Comparison of ENCODE assay signal across 33 mouse cellular contexts in the genomic region with DNA sequence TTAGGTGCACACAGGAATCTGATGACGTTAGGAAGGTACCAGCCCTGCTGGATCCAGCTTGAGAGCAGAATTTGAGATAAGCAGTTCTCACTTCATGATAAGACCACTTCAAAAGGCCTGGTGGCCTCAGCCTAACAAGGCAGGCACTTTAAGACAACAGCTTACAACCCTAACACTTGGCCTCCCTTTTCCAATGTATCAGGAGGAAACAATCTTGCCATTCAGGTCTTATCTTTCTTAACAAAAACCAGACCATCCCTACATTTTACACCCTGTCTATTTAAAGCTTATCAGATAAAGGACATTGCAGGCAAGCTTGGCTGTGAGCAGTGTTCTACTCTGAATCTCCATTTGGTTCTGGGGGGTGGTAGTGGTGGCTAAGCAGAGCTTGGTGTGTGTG. TPM values are rescaled to one million over a fixed set of nuclear protein-coding genes. Genes with fewer than 3 reads are reported as not detected.
DNase-seq lines count a peak whose midpoint lies in the region; ATAC-seq and TF ChIP-seq lines count a peak whose summit lies in the region.
"Had no signal": no experiment of that assay in that cellular context is flagged by ENCODE, and none has a peak within 500 bp of the region (broad histone marks: within the 10 kb centered on the region; RNA-seq: fewer than 3 reads in every experiment).

No protein-coding gene starts in this region.

- no peak for TF ChIP-seq CTCF in lung, postnatal 0 days (IDR thresholded peaks at IDR 0.05)
- TF ChIP-seq CTCF in lung, adult 2 months (IDR thresholded peaks at IDR 0.05; ENCODE audit: insufficient read depth, low read length), result no peak
- TF ChIP-seq CTCF in G1E (IDR thresholded peaks at IDR 0.05; ENCODE audit: low read depth, low read length), result no peak

- peak; percentile 46 for DNase-seq in lung, postnatal 0 days (ENCODE audit: low spot score)
- no peak for DNase-seq in lung, adult 2 months
- DNase-seq in 416B (ENCODE audit: low read depth) (peak; percentile 43), G1E (ENCODE audit: low spot score) (no peak)
- DNase-seq in hindbrain, embryonic 11.5 days (ENCODE audit: low spot score), result no peak
- DNase-seq: adrenal gland, adult 2 months; adrenal gland, postnatal 14 days; cerebellum, adult 11 months; cerebellum, adult 2 months; cerebellum, postnatal 36 days; embryo, embryonic 11 days; heart, postnatal 36 days had no signal

- 0 out of 2 replicates have a peak, but pooled peaks have one; percentile 39 for TF ChIP-seq EP300 in lung, postnatal 0 days (IDR thresholded peaks at IDR 0.05)

- no peak overlapping the region for H3K27ac ChIP-seq in lung, postnatal 0 days (ENCODE audit: low read length)
- no peak overlapping the region for H3K27ac ChIP-seq in kidney, embryonic 16.5 days (ENCODE audit: low read length)
- no peak overlapping the region for H3K27ac ChIP-seq in hindbrain, embryonic 11.5 days (ENCODE audit: low read depth, low read length)
- H3K27ac ChIP-seq: embryonic facial prominence, embryonic 10.5 days; embryonic facial prominence, embryonic 13.5 days; forebrain, embryonic 10.5 days; forebrain, embryonic 13.5 days; heart, adult 2 months; heart, embryonic 10.5 days; hindbrain, embryonic 10.5 days; hindbrain, embryonic 14.5 days; hindbrain, postnatal 0 days had no signal

- WGBS in lung, postnatal 0 days, result 23% methylated on average over 1 of the region's 1 CpGs
- WGBS in lung, adult 2 months, result 45% methylated on average over 1 of the region's 1 CpGs
- WGBS in kidney, embryonic 16.5 days, result 73% methylated on average over 1 of the region's 1 CpGs
- 71% methylated on average over 1 of the region's 1 CpGs for WGBS in hindbrain, embryonic 11.5 days

- no peaks in the 10 kb centered on the region for H3K4me1 ChIP-seq in lung, postnatal 0 days (ENCODE audit: insufficient read depth, low read depth, low read length)
- H3K4me1 ChIP-seq in lung, adult 2 months (ENCODE audit: control insufficient read depth, insufficient read depth, low read length), result no peaks in the 10 kb centered on the region
- H3K4me1 ChIP-seq in G1E (ENCODE audit: insufficient read depth, low read depth, low read length), result peaks cover 46% of the 10 kb centered on the region
- H3K4me1 ChIP-seq in kidney, embryonic 16.5 days (ENCODE audit: insufficient read depth, low read length), result no peaks in the 10 kb centered on the region
- no peaks in the 10 kb centered on the region for H3K4me1 ChIP-seq in hindbrain, embryonic 11.5 days (replicated peaks; ENCODE audit: control insufficient read depth, insufficient read depth, low read length)
- H3K4me1 ChIP-seq: embryonic facial prominence, embryonic 10.5 days; embryonic facial prominence, embryonic 13.5 days; forebrain, embryonic 13.5 days; hindbrain, embryonic 10.5 days had no signal

- H3K9ac ChIP-seq in lung, postnatal 0 days (replicated peaks; ENCODE audit: low read depth), result no peak overlapping the region
- no peak overlapping the region for H3K9ac ChIP-seq in kidney, embryonic 16.5 days (replicated peaks; ENCODE audit: low read length)
- H3K9ac ChIP-seq in hindbrain, embryonic 11.5 days (ENCODE audit: low read depth, low read length), result no peak overlapping the region
- H3K9ac ChIP-seq: embryonic facial prominence, embryonic 13.5 days; forebrain, embryonic 13.5 days; hindbrain, embryonic 14.5 days had no signal

- no peaks in the 10 kb centered on the region for H3K27me3 ChIP-seq in lung, postnatal 0 days (replicated peaks; ENCODE audit: insufficient read depth, low read length)
- H3K27me3 ChIP-seq in G1E (ENCODE audit: insufficient read depth, low read length), result peaks cover 25% of the 10 kb centered on the region
- H3K27me3 ChIP-seq in kidney, embryonic 16.5 days (ENCODE audit: insufficient read depth, low read length), result no peaks in the 10 kb centered on the region
- H3K27me3 ChIP-seq in hindbrain, embryonic 11.5 days (ENCODE audit: control insufficient read depth, insufficient read depth, low read length), result no peaks in the 10 kb centered on the region
- H3K27me3 ChIP-seq: embryonic facial prominence, embryonic 13.5 days; forebrain, embryonic 13.5 days had no signal

- ATAC-seq in lung, postnatal 0 days, result peak; percentile 81
- ATAC-seq in G1E (ENCODE audit: extremely low read depth, insufficient number of reproducible peaks, low FRiP score, poor library complexity, severe bottlenecking), result peak; percentile 82
- ATAC-seq in kidney, embryonic 16.5 days (ENCODE audit: low FRiP score, low TSS enrichment), result no peak
- ATAC-seq in hindbrain, embryonic 11.5 days (ENCODE audit: low FRiP score), result no peak
- ATAC-seq: forebrain, embryonic 13.5 days; forebrain, embryonic 16.5 days; hindbrain, postnatal 0 days; inflammation-experienced regulatory T-cells, adult 6 months had no signal

- TF ChIP-seq POLR2A in lung, adult 2 months (IDR thresholded peaks at IDR 0.05; ENCODE audit: borderline replicate concordance, extremely low read depth, low read depth, low read length), result no peak

- no peak overlapping the region for H3K4me2 ChIP-seq in lung, postnatal 0 days (replicated peaks; ENCODE audit: low read depth, low read length)
- H3K4me2 ChIP-seq in kidney, embryonic 16.5 days (replicated peaks; ENCODE audit: low read depth, low read length), result no peak overlapping the region
- no peak overlapping the region for H3K4me2 ChIP-seq in hindbrain, embryonic 11.5 days (replicated peaks; ENCODE audit: low read depth, low read length)
- H3K4me2 ChIP-seq: embryonic facial prominence, embryonic 13.5 days; forebrain, embryonic 13.5 days; hindbrain, embryonic 14.5 days had no signal

- no peak overlapping the region for H3K4me3 ChIP-seq in lung, postnatal 0 days (ENCODE audit: low read depth, low read length)
- no peak overlapping the region for H3K4me3 ChIP-seq in lung, adult 2 months (replicated peaks; ENCODE audit: extremely low read depth, low read depth, low read length)
- H3K4me3 ChIP-seq in G1E (ENCODE audit: low read depth, low read length), result no peak overlapping the region
- no peak overlapping the region for H3K4me3 ChIP-seq in kidney, embryonic 16.5 days (ENCODE audit: low read length)
- no peak overlapping the region for H3K4me3 ChIP-seq in hindbrain, embryonic 11.5 days (ENCODE audit: low read depth, low read length)
- H3K4me3 ChIP-seq: embryonic facial prominence, embryonic 10.5 days; embryonic facial prominence, embryonic 13.5 days; erythroblast, embryonic 14.5 days; forebrain, embryonic 10.5 days; forebrain, embryonic 13.5 days; heart, adult 2 months; heart, embryonic 10.5 days; hindbrain, embryonic 10.5 days had no signal

- no peaks in the 10 kb centered on the region for H3K36me3 ChIP-seq in lung, postnatal 0 days (ENCODE audit: insufficient read depth, low read length)
- no peaks in the 10 kb centered on the region for H3K36me3 ChIP-seq in G1E (replicated peaks)
- H3K36me3 ChIP-seq in kidney, embryonic 16.5 days (ENCODE audit: insufficient read depth, low read length), result no peaks in the 10 kb centered on the region
- no peaks in the 10 kb centered on the region for H3K36me3 ChIP-seq in hindbrain, embryonic 11.5 days (ENCODE audit: control insufficient read depth, insufficient read depth, low read length)
- H3K36me3 ChIP-seq: embryonic facial prominence, embryonic 10.5 days; embryonic facial prominence, embryonic 13.5 days; forebrain, embryonic 10.5 days; heart, embryonic 10.5 days; hindbrain, embryonic 10.5 days had no signal

- no peaks in the 10 kb centered on the region for H3K9me3 ChIP-seq in lung, postnatal 0 days (ENCODE audit: low read length)
- 0 out of 2 replicates have a peak, but pooled peaks cover 4% of the 10 kb centered on the region for H3K9me3 ChIP-seq in G1E (replicated peaks)
- no peaks in the 10 kb centered on the region for H3K9me3 ChIP-seq in kidney, embryonic 16.5 days (ENCODE audit: low read length)
- H3K9me3 ChIP-seq in hindbrain, embryonic 11.5 days (ENCODE audit: control insufficient read depth, low read length), result no peaks in the 10 kb centered on the region
- H3K9me3 ChIP-seq: embryonic facial prominence, embryonic 10.5 days; embryonic facial prominence, embryonic 13.5 days; forebrain, embryonic 10.5 days; forebrain, embryonic 13.5 days; heart, embryonic 10.5 days; hindbrain, embryonic 10.5 days had no signal

RNA-seq across cellular contexts. Expression of a gene that starts 8.4 kb away (rescaled TPM):
- polyA plus RNA-seq in lung, postnatal 0 days (2015; fragmentation: Nextera tagmentation; extraction: Ambion mirVana), result not detected in 2 replicates
- not detected in 2 replicates for polyA plus RNA-seq in lung, adult 2 months (2012; rRNA removed)
- total RNA-seq in G1E (2014; fragmentation: Nextera tagmentation), result not detected in 2 replicates
- total RNA-seq in G1E (2017), result 0.22 TPM in 1 of 2 replicates, not detected in the other
- not detected in 2 replicates for polyA plus RNA-seq in G1E (2012)
- 0.26 TPM in 1 of 2 replicates, not detected in the other for polyA plus RNA-seq in kidney, embryonic 16.5 days (2015; fragmentation: Nextera tagmentation; extraction: Ambion mirVana)
- polyA plus RNA-seq in hindbrain, embryonic 11.5 days (2014; fragmentation: Nextera tagmentation; extraction: Ambion mirVana), result not detected in 2 replicates
- total RNA-seq: adrenal gland, adult 2 months; adrenal gland, postnatal 14 days; adrenal gland, postnatal 4 days; gastrocnemius, adult 18-20 months; gastrocnemius, postnatal 10 days; gastrocnemius, postnatal 36 days; granulocyte monocyte progenitor cell, adult 5-6 weeks; heart, adult 2 months; heart, postnatal 36 days; hindbrain, postnatal 0 days had no signal
- polyA plus RNA-seq: adrenal gland, adult 2 months; cerebellum, adult 2 months; cortical plate, adult 2 months; embryonic facial prominence, embryonic 10.5 days; embryonic facial prominence, embryonic 13.5 days; erythroblast, embryonic 14.5 days; forebrain, embryonic 10.5 days; forebrain, embryonic 13.5 days; heart, adult 2 months; heart, embryonic 10.5 days; heart, embryonic 14.5 days; heart, postnatal 0 days; hindbrain, embryonic 14.5 days; hindbrain, postnatal 0 days; inflammation-experienced regulatory T-cells, adult 6 months had no signal

RNA-seq across cellular contexts. Expression of a gene that starts 35.1 kb away (rescaled TPM):
- 31.6 and 33.2 TPM in 2 replicates for polyA plus RNA-seq in lung, postnatal 0 days (2015; fragmentation: Nextera tagmentation; extraction: Ambion mirVana)
- 50.9 and 56.2 TPM in 2 replicates for polyA plus RNA-seq in lung, adult 2 months (2012; rRNA removed)
- total RNA-seq in G1E (2014; fragmentation: Nextera tagmentation) (27.8 and 39.6 TPM in 2 replicates), G1E (2017) (13.5 and 14.7 TPM in 2 replicates)
- polyA plus RNA-seq in G1E (2012), result 21.5 and 23.8 TPM in 2 replicates
- polyA plus RNA-seq in kidney, embryonic 16.5 days (2015; fragmentation: Nextera tagmentation; extraction: Ambion mirVana), result 43.3 and 46.2 TPM in 2 replicates
- 54.3 and 57.0 TPM in 2 replicates for polyA plus RNA-seq in hindbrain, embryonic 11.5 days (2014; fragmentation: Nextera tagmentation; extraction: Ambion mirVana)

RNA-seq across cellular contexts. Expression of a gene that starts 56.9 kb away (rescaled TPM):
- 38.9 and 39.2 TPM in 2 replicates for polyA plus RNA-seq in lung, postnatal 0 days (2015; fragmentation: Nextera tagmentation; extraction: Ambion mirVana)
- polyA plus RNA-seq in lung, adult 2 months (2012; rRNA removed), result 52.3 and 54.5 TPM in 2 replicates
- 71.8 TPM in 2 replicates for total RNA-seq in G1E (2014; fragmentation: Nextera tagmentation)
- total RNA-seq in G1E (2017), result 72.0 and 80.6 TPM in 2 replicates
- 53.4 and 69.1 TPM in 2 replicates for polyA plus RNA-seq in G1E (2012)
- polyA plus RNA-seq in kidney, embryonic 16.5 days (2015; fragmentation: Nextera tagmentation; extraction: Ambion mirVana), result 108 and 112 TPM in 2 replicates
- polyA plus RNA-seq in hindbrain, embryonic 11.5 days (2014; fragmentation: Nextera tagmentation; extraction: Ambion mirVana), result 90.2 and 104 TPM in 2 replicates

Comparison
In these comparisons a context has a peak if more than half of its experiments do, and no peak if none do; other contexts are left out.
1. DNase-seq: peak in lung, postnatal 0 days (single experiment) and 416B (single experiment); none in lung, adult 2 months (single experiment), G1E (single experiment) and hindbrain, embryonic 11.5 days (single experiment).
2. ATAC-seq: peak in lung, postnatal 0 days (single experiment) and G1E (single experiment); none in kidney, embryonic 16.5 days (single experiment) and hindbrain, embryonic 11.5 days (single experiment).